Mouse (Mus musculus) cerebral cortex, adult 2 months (tissue): Measurements from ENCODE around the gene Wscd2.

Experiments
- WGBS: fragments of 180-500 bp; shearing (Covaris S2); methylation state at CpG from one replicate; pipeline ENCODE4 v1.1.7; 2018; 5-methylcytosine and 5-hydroxymethylcytosine counted together

Wscd2 gene

DNA sequence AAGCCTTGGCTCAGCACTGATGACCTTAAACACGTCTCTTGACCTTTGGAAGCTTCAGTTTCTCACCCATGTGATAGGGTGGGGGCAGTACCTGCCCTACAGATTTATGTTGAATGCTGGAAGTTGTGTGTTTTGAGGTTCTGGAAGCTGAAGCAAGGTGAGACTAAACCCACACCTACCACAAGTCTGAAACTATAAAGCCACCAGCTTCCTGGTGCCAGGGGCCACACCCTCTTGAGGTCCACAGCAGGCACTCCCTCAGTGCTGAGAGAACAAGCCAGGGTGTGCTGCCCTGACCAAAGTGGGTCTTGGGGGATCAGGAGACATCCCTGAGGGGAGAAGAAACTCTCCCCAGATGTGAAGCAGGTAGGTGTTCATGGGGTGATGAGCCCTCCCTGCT is 48.7 kb downstream of the Wscd2 start:
- 69% methylated on average over 1 of the region's 1 CpGs for WGBS

DNA sequence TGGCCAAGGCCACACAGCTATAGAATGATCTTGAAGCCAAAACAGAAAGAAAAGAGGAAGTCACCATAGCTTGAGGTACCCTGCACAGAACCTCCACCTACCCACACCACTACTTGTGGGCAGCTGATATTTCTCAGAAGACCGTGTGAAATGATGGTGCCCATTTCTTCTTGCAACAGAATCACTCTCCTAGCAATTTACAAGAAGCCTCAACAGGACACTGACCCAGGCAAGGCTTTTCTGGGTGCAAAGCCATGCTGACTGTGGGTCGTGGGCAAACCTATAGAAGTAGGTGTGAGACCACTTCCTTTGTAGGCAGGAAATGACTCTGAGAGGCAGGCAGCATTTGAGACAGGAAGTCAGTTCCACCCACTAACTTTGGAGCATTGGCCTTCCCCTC is 49.3 kb downstream of the Wscd2 start:
- 53% methylated on average over 2 of the region's 2 CpGs for WGBS

DNA sequence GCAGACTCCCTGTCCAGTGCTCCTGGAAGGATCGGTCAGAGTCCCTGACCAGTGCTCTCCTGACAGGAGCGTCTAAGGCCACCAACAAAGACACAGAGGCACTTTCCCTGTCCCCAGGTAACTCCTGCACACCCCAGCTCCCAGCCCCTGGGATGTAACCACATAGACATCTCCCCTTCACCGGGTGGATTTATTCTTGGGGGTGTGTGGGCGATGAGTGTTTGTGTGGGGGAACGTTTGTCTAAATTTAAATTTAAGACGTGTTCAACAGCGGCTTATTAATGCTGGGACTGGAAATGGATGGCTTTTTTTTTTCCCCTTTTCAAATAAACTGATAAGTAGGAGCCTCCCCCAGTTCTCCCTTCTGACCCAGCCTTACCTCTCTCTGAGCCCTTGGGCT is 49.7 kb downstream of the Wscd2 start:
- 59% methylated on average over 7 of the region's 7 CpGs for WGBS

DNA sequence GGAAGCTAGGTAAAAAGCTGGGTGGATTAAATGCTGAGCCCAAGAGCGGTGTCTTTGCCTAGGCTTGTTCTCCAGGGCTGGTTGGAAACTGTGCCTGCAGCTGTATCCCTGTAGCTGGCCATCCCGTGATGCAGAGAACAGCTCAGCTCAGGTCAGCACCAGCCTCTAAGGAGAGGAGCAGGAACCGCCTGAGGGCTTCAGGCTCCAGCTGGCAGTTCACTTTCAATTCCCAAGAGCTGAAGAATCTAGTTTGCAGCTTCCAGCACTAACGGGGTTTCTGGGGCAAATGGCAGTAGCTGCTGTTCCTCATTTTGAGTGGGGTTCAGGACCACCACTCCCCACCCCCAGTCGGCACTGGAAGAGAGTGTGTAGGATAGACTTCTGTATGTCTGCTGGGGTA is 51.1 kb downstream of the Wscd2 start:
- WGBS: 61% methylated on average over 5 of the region's 5 CpGs

DNA sequence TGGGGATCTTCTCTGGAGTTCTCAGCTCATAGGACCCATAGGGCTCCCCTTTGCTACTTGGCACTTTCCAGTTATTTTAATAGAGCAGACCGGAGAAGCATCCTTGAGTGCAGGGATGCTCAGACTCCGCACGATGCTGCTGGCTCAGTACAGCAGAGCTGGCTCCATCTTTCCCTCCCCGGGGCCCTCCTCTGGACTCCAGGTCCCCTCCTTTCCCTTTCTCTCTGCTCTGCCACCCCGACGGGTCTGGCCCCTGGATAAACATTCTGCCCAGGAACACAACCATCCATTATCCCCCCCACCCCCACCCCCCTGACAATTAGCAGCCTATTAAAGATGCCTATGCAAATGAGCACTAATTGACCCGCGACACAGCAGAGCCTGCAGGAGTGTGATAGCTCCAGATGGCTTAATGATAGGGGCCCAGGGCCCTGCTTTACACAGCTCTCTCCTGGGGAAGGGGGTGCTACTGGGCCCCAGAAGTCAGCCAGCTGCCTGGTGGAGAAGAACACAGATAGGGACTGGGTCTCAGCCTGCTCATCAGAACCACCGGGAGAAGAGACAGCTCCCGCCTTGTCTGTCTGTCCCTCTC is 52.8 kb downstream of the Wscd2 start:
- WGBS: 36% methylated on average over 10 of the region's 10 CpGs

DNA sequence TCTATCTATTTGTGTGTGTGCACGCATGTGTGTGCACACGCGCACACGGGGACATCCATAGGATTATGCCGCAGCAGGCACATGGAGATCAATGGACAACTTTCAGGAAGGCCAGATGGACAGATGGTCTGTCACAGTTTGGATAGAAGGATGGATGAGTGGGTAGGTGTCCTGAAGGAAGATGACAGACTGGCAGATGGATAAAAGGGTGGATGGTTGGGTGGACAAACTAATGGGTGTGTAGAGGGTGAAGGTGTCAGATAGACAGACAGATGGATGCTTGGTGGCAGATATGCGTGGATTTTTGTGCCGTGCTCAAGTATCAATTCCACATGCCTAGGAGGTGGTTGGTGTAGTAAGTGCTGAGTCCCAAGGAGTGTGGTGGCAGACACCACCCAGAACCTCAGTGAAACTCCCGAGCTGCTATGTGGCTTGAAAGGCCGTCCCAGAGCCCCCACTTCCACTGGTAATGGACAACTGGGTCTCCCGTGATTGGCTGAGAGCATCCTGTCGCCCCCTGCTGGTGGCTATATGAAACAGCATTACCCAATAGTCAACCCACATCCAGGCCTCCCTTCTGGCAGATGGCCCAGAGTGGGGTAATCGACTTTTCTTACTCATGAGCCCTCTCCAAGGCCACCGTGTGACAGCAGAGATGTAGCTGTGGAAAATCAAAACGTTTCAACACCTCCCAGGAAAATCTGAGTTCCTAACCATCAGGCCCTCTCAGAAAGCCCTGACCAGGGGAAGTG is 58.0 kb downstream of the Wscd2 start:
- WGBS: 48% methylated on average over 14 of the region's 14 CpGs

DNA sequence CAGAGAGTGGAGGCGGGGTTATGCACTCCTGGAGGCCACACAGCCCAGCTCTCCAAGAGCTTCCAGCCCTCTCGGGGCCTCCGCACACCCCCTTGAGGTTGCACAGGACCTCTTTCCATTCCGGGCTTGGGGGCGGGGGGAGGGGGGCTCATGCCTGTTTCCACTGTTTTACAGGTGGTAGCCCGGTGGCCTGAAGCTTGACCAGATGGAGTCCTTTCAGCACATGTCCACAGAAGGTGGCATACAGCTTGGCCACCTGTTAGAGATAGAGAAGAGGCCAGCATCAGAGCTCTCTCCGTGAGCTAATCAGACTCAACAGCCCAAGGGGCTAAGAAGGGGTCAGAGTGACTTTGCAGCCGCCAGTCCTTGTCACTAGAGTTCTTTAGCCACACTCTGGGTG is 60.1 kb downstream of the Wscd2 start:
- WGBS: 75% methylated on average over 8 of the region's 8 CpGs

DNA sequence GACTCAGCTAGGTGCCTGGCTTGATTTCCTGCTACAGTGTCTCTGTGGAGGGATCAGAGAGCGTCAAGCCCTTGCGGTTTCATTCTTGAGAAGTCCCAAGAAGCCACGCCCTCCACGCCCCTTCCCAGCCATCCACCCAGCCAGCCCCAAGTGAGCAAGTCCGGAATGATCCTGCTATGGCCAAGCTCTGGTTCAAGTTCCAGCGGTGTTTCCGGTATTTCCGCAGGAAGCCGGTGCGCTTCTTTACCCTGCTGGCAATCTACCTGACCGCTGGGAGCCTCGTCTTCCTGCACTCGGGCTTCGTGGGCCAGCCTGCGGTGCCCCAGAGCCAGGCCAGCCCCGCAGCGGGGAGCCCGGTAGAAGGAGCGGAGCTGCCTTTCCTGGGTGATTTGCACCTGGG is 60.6 kb downstream of the Wscd2 start:
- WGBS: 63% methylated on average over 19 of the region's 19 CpGs

DNA sequence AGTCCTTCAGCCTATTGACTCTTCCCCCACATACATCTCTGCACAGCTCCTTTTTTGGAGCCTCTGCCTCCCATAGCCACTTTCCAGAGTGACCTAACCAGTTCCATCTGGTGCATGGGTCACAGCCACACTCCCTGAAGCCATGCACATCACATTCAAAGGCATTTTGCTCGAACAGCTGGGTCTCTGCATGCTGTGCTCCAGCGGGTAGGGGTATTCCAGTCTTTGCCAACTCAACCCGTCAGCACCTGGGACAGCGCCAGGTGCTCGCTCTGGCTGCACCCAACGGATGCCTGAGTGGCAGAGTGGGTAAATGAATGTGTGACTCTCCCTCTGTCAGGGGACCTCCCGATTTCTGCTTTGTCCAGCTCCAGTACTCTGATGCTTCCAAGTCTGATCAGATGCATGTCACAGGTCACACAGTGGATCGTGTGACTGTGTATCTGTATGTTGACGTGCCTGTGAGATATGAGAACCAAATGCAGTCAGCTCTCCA is 63.3 kb downstream of the Wscd2 start:
- 30% methylated on average over 9 of the region's 9 CpGs for WGBS

DNA sequence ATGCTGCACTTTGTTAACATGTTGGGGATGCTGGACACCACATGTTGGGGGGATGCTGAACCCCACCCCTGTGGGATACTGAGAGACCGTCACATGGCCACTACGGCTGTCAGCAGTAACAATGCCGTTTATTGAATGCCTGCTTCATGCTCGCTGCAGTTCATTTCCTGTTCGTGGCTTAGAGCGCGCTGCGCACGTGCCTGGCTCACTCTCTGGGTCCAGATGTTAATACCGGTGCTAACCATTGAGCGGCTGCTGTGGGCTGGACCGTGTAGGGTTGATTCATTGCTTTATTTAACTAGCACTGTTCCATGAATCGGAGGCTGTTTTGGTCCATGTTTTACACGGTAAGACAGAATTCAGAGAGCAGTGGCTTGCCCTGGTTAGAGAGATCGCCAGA is 64.0 kb downstream of the Wscd2 start:
- 59% methylated on average over 15 of the region's 15 CpGs for WGBS

DNA sequence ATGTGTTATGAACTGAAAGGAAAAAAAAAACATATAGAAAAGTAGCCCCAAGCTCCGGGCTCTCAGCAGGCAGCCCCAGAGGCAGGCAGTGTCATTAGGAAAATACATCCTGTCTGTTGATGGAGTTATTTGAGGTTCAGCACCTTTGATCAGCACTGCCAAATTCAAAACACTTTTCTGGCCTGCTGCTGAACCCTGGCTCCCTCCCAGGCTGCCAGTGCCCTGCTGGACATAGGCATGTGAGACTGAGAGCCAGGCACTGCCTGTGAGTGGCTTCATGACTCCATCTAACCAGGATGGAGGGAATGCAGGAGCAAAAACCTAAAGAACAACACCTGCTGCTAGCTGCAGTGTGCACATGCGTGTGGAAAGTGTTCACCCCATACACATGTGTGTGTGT is 64.4 kb downstream of the Wscd2 start:
- 89% methylated on average over 2 of the region's 2 CpGs for WGBS

DNA sequence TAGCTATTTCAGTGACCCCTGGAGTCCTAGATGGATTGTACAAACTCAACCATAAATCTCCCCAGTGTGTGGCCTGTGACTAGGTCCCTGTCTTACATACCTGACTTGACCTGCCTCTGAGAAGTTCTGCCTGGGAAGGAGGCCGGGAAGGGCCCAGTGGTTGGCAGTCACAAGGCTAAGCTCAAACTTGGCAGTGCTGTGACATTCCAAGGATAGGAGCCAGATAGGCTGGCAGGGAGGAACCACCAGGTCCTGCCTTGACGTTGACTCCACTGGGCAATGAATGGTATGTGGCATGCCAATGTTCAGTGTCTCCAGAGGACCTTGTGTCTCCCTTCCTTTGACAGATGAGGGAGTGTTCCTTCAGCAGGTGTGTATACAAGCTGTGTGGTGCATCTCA is 65.6 kb downstream of the Wscd2 start:
- 52% methylated on average over 2 of the region's 2 CpGs for WGBS

DNA sequence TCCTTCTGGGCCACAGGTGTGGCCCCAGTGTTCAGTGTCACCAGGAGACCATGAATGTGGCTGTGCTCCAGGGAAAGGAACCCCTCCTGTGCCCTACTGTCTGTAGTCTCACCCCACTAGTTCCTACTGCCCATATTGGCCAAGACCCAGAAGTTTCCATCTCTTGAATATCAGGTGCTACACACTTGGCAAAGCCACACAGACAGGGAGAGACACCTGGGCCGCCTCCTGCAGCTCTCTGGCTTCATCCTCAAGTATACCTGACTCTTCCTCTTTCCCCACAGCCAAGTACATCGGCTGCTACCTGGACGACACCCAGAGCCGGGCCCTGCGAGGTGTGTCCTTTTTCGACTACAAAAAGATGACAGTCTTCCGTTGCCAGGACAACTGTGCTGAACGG is 67.9 kb downstream of the Wscd2 start:
- 84% methylated on average over 8 of the region's 8 CpGs for WGBS

DNA sequence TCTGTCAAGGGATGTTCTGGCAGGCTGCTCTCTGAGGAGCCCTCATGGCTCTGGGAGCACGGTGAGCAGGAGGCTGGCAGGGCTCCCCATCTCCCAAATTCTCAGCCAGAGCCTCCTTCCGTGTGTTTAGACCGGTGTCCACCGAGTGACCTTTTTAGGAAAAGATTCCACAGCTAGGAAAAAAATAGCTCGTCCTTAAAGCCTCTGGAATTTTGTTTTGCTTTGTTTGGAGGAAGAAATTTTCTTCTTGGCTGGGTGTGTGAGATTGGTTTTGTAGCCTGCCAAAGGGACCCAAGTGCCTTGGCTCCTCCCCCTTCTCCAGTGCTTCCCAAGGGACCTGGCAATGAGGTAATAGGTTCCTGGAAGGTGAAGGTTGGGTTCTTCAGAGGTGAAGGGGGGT is 69.5 kb downstream of the Wscd2 start:
- 45% methylated on average over 5 of the region's 5 CpGs for WGBS

DNA sequence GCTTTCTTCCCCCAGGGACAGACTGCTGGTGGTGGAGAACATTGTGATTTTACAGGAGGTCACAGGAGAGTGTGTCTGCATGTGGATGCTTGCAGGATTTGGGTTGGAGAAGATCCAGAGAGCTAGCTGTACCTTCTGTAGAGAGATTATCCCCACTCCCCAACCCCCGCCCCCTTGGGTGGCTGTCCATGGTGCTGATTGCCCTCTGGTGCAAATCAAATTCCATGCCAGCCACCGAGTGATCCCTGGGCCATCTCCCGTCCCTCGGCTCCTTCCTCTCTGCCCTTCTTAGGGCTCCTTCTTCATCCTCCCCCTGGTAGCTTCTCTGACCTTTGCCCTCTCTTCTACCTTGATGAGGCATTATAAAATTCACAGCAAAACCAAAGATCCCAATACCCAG is 74.3 kb downstream of the Wscd2 start:
- 66% methylated on average over 4 of the region's 4 CpGs for WGBS

DNA sequence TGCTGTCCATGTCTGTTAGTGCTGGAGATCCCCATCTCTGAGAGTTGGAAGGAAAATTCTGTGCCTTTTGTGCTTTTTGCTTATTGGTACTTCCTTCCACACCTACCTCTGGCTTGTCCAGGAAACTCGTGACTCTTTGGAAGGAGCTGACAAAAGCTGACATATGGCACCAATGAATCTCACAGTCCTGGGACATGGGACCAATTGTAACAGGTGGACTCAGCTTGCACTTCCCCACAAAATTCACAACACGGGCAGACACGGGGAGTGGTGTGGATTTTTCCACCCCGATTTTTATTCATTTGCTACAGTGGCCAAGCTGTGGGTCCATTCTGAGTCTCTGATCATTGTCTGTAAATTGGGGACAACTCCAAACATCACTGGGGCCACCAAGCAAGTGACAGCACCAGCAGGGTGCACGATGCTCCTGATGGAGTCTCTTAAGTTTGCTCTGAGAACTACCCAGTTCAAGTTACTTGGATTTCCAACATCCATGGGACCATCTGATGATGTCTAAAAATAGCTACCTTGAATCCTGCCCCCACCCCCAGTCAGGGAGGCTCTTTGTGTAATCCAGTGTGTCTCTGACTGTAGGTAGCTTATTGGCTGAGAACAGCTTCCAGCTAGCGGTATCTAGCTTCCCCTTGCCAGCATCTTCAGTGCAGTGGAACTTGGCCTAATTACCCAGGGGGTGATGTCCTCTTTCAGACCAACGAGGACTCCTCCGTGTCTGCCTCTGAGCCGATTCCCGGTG is 75.1 kb downstream of the Wscd2 start:
- 53% methylated on average over 10 of the region's 10 CpGs for WGBS

DNA sequence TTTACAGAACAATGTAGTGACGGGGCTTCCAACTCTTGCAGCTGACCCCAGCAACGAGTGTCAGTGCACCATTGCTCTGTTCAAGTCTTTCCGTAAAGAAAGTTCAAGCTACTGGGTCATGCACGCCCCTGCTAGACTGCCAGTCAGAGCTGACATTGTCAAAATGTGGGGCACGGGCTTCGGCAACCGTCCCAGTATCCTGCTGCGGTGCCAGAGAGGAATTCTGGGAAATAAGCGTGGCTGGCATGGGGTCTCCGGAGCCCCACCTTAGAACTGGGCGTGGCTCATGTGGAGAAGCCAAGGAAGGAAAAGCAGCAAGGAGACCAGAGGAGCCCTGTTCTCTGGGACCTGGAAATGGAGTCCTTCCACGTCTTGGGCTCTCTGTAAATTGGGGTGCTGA is 75.7 kb downstream of the Wscd2 start:
- 66% methylated on average over 12 of the region's 12 CpGs for WGBS

DNA sequence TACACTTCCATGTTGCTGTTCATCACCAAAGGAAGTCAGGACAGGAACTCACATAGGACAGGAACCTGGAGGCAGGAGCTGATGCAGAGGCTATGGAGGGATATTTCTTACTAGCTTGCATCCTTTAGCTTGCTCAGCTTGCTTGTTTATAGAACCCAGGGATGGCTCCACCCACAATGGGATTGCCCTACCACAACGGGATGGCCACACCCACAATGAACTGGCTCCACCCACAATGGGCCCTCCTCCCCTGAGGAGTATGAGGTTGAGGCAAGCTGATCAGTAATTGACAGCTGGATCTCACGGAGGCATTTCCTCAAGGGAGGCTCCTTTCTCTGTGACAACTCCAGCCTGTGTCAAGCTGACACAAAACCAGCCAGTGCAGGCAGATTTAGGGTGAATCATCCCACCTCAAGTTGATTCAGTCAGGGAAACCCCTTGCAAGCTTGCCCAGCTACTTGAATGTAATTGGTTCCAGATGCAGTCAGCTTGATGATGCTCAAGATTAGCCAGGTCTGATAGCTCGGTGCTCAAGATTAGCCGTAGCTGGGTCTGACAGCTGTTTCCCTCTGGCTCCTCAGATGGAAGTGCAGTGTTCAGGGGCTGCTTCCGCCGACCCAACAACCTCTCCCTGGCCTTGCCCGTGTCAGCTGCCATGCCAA is 80.1 kb downstream of the Wscd2 start:
- 69% methylated on average over 7 of the region's 7 CpGs for WGBS

DNA sequence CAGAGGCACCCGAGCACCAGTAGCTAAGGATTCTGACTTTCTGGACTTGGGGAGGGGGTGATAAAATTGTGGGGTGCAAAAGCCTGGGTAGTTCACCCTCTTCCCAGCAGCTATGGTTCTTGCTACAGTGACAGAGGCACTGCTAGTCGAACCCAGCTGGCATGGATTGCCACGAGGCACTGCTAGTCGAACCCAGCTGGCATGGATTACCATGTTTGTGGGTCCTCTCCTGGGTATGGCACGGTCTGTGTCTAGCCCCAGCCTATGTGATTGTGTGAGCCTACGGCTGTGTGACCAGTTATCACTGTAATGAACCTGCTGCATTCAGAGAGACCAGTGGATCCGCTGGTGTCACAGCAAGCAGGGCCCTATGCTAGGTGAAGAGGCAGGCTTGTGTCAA is 87.4 kb downstream of the Wscd2 start:
- 56% methylated on average over 7 of the region's 7 CpGs for WGBS

DNA sequence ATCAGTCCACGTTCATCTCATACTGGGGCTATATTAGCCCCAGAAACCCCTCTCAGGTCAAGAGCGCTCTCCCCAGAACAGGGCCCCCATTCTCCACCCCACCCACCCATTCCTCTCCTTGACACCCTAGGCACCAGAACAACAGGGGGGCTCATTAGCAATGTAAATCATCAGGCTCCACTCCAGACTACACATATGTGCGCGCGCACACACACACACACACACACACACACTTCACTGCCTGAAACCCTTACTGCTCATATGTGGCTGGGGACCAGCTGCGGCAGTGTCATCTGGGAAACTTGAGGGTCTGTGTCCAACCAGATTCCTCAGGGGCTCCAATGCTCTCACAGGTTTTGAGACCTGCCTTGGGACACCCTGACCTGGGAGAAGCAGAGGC is 88.3 kb downstream of the Wscd2 start:
- WGBS: 68% methylated on average over 6 of the region's 6 CpGs

DNA sequence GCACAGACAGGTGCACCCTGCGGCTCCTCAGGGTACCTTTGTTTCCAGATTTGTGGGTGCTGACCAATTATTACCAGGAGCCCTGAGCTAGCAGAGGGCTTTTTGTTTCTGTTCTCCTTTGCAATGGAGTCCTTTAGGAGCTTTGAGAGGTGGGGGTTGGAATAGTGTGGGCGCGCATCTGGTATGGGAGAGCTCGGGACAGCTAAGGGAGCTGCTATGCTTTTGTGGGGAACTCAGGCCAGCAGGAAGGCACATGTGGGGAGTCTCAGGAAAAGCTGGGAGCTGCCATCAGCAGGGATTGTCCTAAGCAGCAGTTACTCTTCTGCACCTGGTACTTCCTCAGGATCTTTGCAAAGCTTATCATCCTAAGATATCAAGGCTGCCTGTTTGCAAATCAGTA is 89.0 kb downstream of the Wscd2 start:
- 59% methylated on average over 4 of the region's 4 CpGs for WGBS

DNA sequence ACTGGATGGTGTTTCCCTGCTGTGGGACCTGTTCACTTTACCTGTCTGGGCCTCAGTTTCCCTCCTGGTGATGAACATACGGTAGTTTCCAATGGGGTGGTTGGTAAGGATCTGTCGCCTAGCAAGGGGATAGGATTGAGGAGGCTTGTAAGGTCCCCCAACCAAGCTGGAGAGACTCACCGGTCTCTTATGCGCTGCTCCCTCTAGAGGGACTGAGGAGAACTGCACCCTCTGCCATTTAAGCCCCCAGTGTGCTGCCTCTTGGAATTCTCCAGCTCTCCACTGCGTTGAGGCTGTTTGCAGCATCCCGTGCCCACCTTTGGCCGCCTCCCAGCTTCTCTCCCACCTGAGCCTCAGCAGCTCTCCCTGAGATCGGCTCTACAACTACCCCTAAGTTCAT is 90.1 kb downstream of the Wscd2 start:
- WGBS: 49% methylated on average over 8 of the region's 8 CpGs
